Mouse (Mus musculus) kidney, adult 2 months (tissue): ENCODE results near the gene Ciz1.

ENCODE experiments used
- CTCF ChIP-seq: fragments of 200-500 bp; conservative IDR thresholded peaks from 2 replicates; pipeline ENCODE4 v1.5.1; 2011; ENCODE audit warnings: low read depth, mild to moderate bottlenecking, control low read depth, low read length, moderate library complexity, mixed read lengths; ENCODE audit not compliant: insufficient read depth, insufficient read length
- POLR2A ChIP-seq: fragments of 200-500 bp; IDR thresholded peaks from one replicate; pipeline ENCODE4 v1.6.1; 2011; ENCODE audit warnings: low read depth, low read length, control low read depth

DNA sequence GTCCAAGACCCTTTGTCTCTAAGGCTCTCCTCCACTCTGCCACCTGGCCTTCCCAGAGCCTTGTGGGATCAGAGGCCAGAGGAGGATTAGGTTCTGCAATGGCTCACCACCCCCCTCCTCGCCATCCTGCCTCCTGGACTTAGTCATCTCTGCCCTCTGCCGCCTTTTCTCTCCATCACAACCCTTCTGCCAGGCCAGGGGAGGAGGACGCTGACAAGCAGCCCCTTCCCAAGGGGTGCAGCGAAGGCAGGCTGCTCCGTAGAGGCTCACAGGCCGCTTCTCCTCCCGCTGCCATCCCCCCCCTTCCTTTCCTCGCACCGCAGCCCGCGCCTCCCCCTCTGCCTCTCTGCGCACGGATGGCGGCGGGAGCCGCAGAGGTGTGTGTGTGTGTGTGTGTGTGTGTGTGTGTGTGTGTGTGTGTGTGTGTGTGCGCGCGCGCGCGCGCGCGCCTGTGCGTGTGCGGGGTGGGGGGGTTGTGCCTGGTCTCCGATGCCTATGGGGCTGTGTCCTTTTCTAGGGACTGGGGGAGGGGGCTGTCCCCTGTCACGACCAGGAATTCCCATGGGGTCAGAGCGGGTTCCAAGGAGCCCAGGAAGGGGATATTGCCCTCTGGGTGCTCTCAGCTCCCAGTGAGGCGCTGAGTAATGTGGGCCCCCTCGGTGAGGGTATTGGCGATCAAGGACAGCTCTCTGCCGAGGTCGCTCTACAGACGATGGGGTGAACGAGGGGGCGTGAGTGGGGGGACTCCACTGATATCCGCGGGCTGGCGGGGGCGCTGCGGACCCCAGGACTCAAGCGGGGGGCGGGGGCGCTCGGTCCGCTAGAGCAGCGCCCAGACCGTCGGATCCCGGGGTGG lies at the start of gene Ciz1:
- TF ChIP-seq POLR2A = no peak
- no peak for TF ChIP-seq CTCF
